Mouse (Mus musculus): Measurements from ENCODE around the gene Tsc2. TPM values are rescaled to one million over a fixed set of nuclear protein-coding genes. Genes with fewer than 3 reads are reported as not detected.

The Tsc2 gene
- polyA plus RNA-seq, 1 experiment, result 51.1 TPM

DNA sequence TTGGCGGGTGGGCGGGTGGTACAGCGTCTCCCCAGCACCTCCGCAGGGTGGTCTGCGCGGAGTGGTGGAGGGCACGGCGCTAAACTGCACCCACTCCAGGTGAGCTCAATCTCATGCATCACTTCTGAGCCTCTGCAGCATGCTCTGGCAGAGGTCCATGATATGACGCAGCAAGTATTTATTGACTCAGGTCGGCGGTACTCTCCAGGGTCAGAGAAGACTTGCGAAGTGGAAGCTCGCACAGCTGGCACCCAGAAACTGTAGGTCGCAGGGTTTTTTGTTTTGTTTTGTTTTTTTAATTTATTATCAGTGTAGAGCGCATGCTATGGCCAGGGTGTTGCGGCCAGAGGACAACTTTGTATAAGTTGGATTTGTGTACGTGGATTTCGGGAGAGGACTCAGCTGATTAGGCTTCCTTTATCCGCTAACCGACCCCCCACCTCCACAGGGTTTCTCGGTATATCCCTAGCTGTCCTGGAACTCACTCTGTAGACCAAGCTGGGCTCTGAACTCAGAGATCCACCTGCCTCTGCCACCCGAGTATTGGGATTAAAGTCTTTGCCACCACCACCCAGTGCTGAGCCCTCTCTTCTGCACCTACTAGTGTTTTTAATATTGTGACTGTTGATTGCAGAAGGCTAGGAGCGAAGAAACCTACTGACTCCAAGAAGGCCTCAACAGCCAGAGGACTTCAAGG, 83.4 kb downstream of the Tsc2 start:
- Histone ChIP-seq H3K27me3 (ENCODE audit: control insufficient read depth, insufficient read depth, low read length, poor library complexity, severe bottlenecking) (no peaks in the 10 kb centered on the region), H3K36me3 (ENCODE audit: control insufficient read depth, insufficient read depth, low read length, poor library complexity, severe bottlenecking) (no peaks in the 10 kb centered on the region), H3K9me3 (replicated peaks; ENCODE audit: control insufficient read depth, insufficient read depth, low read length, poor library complexity, severe bottlenecking) (no peaks in the 10 kb centered on the region), H3K9ac (ENCODE audit: low read depth, poor library complexity, severe bottlenecking) (peak overlapping the region; percentile 54), H3K27ac (ENCODE audit: insufficient read depth, low read length) (no peak overlapping the region), H3K4me1 (ENCODE audit: control insufficient read depth, insufficient read depth, low read length) (no peaks in the 10 kb centered on the region), H3K4me3 (ENCODE audit: low read depth, low read length) (peak overlapping the region; percentile 71)
- TF ChIP-seq CTCF (IDR thresholded peaks at IDR 0.05; ENCODE audit: low read depth, low read length), result no peak
- TF ChIP-seq EP300 (IDR thresholded peaks at IDR 0.05; ENCODE audit: insufficient read depth, low read depth, low read length), result no peak
- TF ChIP-seq POLR2A (IDR thresholded peaks at IDR 0.05; ENCODE audit: insufficient read depth, low read length), result no peak

DNA sequence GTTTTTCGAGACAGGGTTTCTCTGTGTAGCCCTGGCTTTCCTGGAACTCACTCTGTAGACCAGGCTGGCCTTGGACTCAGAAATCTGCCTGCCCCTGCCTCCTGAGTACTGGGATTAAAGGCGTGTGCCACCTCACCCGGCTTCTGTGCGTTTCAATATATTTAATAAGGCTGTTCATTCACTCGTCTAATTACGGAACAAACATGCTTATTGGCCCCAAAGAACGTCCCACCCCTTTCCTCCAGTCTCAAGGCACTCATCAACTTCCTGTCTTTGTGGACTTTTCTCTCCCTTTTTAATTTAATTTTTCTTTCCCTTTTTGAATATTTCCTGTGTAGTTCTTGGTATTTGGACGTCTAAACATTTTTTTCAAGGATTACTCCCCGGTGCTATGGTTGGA, 84.0 kb downstream of the Tsc2 start:
- Histone ChIP-seq H3K9ac (ENCODE audit: low read depth, poor library complexity, severe bottlenecking) (peak overlapping the region; percentile 54), H3K4me1 (ENCODE audit: control insufficient read depth, insufficient read depth, low read length) (no peaks in the 10 kb centered on the region), H3K4me3 (ENCODE audit: low read depth, low read length) (no peak overlapping the region; the same call in 1 of the 2 replicates), H3K27me3 (ENCODE audit: control insufficient read depth, insufficient read depth, low read length, poor library complexity, severe bottlenecking) (no peaks in the 10 kb centered on the region), H3K27ac (ENCODE audit: insufficient read depth, low read length) (no peak overlapping the region), H3K36me3 (ENCODE audit: control insufficient read depth, insufficient read depth, low read length, poor library complexity, severe bottlenecking) (no peaks in the 10 kb centered on the region), H3K9me3 (replicated peaks; ENCODE audit: control insufficient read depth, insufficient read depth, low read length, poor library complexity, severe bottlenecking) (no peaks in the 10 kb centered on the region)
- no peak for TF ChIP-seq EP300 (IDR thresholded peaks at IDR 0.05; ENCODE audit: insufficient read depth, low read depth, low read length)
- no peak for TF ChIP-seq CTCF (IDR thresholded peaks at IDR 0.05; ENCODE audit: low read depth, low read length)

DNA sequence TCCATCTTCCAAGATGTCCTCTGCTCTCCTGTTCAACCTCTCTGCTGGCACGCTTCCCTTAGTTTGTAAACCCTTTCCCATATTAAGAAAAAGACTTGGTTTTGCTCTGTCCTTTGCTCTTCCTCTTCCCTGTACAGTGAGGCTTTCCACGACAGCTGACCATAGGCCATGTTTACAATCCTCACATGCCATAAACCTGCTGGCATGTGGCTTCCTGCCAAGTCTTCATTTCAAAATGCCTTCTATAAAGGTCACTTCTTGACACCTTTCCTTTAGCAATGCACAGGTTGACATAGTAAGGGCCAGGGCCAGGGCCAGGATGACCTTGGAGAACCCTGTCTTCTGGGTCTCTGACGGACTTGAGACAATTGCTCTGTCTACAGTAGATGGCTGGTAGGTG, 86.2 kb downstream of the Tsc2 start:
- Histone ChIP-seq H3K27me3 (ENCODE audit: control insufficient read depth, insufficient read depth, low read length, poor library complexity, severe bottlenecking) (no peaks in the 10 kb centered on the region), H3K27ac (ENCODE audit: insufficient read depth, low read length) (no peak overlapping the region), H3K4me1 (ENCODE audit: control insufficient read depth, insufficient read depth, low read length) (no peaks in the 10 kb centered on the region), H3K9ac (ENCODE audit: low read depth, poor library complexity, severe bottlenecking) (no peak overlapping the region), H3K4me3 (ENCODE audit: low read depth, low read length) (no peak overlapping the region), H3K9me3 (replicated peaks; ENCODE audit: control insufficient read depth, insufficient read depth, low read length, poor library complexity, severe bottlenecking) (no peaks in the 10 kb centered on the region), H3K36me3 (ENCODE audit: control insufficient read depth, insufficient read depth, low read length, poor library complexity, severe bottlenecking) (no peaks in the 10 kb centered on the region)
- no peak for TF ChIP-seq CTCF (IDR thresholded peaks at IDR 0.05; ENCODE audit: low read depth, low read length)

Other genes starting within 250 kb of the Tsc2 start
- 323 and 334 TPM in 2 replicates for gene Rnps1, start 218.1 kb downstream of the Tsc2 start, polyA plus RNA-seq (2011; ENCODE audit: insufficient read depth, insufficient read length, low read depth, missing spikeins)
- 46.4 and 46.7 TPM in 2 replicates for gene Eci1, start 206.0 kb downstream of the Tsc2 start, polyA plus RNA-seq (2011; ENCODE audit: insufficient read depth, insufficient read length, low read depth, missing spikeins)
- gene Dnase1l2, start 189.5 kb downstream of the Tsc2 start, polyA plus RNA-seq (2011; ENCODE audit: insufficient read depth, insufficient read length, low read depth, missing spikeins), result 0.42 and 0.99 TPM in 2 replicates
- 13.0 and 15.3 TPM in 2 replicates for gene E4f1, start 162.3 kb downstream of the Tsc2 start, polyA plus RNA-seq (2011; ENCODE audit: insufficient read depth, insufficient read length, low read depth, missing spikeins)
- gene Pgp, start 162.2 kb downstream of the Tsc2 start, polyA plus RNA-seq (2011; ENCODE audit: insufficient read depth, insufficient read length, low read depth, missing spikeins), result 15.4 and 16.4 TPM in 2 replicates
- not detected in 2 replicates for gene Bricd5, start 158.7 kb downstream of the Tsc2 start, polyA plus RNA-seq (2011; ENCODE audit: insufficient read depth, insufficient read length, low read depth, missing spikeins)
- gene Mlst8, start 153.6 kb downstream of the Tsc2 start, polyA plus RNA-seq (2011; ENCODE audit: insufficient read depth, insufficient read length, low read depth, missing spikeins), result 20.4 and 22.8 TPM in 2 replicates
- gene Caskin1, start 144.0 kb downstream of the Tsc2 start, polyA plus RNA-seq (2011; ENCODE audit: insufficient read depth, insufficient read length, low read depth, missing spikeins), result 1.7 and 3.3 TPM in 2 replicates
- 145 and 168 TPM in 2 replicates for gene Traf7, start 104.7 kb downstream of the Tsc2 start, polyA plus RNA-seq (2011; ENCODE audit: insufficient read depth, insufficient read length, low read depth, missing spikeins)
- 1.2 and 1.5 TPM in 2 replicates for gene Rab26, start 98.4 kb downstream of the Tsc2 start, polyA plus RNA-seq (2011; ENCODE audit: insufficient read depth, insufficient read length, low read depth, missing spikeins)
- gene Pkd1, start 82.8 kb downstream of the Tsc2 start, polyA plus RNA-seq (2011; ENCODE audit: insufficient read depth, insufficient read length, low read depth, missing spikeins), result 13.0 and 14.8 TPM in 2 replicates
- 21.5 and 27.2 TPM in 2 replicates for gene Nthl1, start 50 bp upstream of the Tsc2 start, polyA plus RNA-seq (2011; ENCODE audit: insufficient read depth, insufficient read length, low read depth, missing spikeins)
- gene Slc9a3r2, start 17.7 kb upstream of the Tsc2 start, polyA plus RNA-seq (2011; ENCODE audit: insufficient read depth, insufficient read length, low read depth, missing spikeins), result 10.3 and 13.5 TPM in 2 replicates
- 1.6 TPM in 1 of 2 replicates, not detected in the other for gene Npw, start 25.8 kb upstream of the Tsc2 start, polyA plus RNA-seq (2011; ENCODE audit: insufficient read depth, insufficient read length, low read depth, missing spikeins)
- 39.0 and 42.1 TPM in 2 replicates for gene Zfp598, start 37.1 kb upstream of the Tsc2 start, polyA plus RNA-seq (2011; ENCODE audit: insufficient read depth, insufficient read length, low read depth, missing spikeins)
- gene Syngr3, start 57.3 kb upstream of the Tsc2 start, polyA plus RNA-seq (2011; ENCODE audit: insufficient read depth, insufficient read length, low read depth, missing spikeins), result 8.1 and 8.9 TPM in 2 replicates
- 79.6 and 84.0 TPM in 2 replicates for gene Gfer, start 63.5 kb upstream of the Tsc2 start, polyA plus RNA-seq (2011; ENCODE audit: insufficient read depth, insufficient read length, low read depth, missing spikeins)
- 1.2 and 2.3 TPM in 2 replicates for gene Noxo1, start 63.6 kb upstream of the Tsc2 start, polyA plus RNA-seq (2011; ENCODE audit: insufficient read depth, insufficient read length, low read depth, missing spikeins)
- gene Tbl3, start 75.0 kb upstream of the Tsc2 start, polyA plus RNA-seq (2011; ENCODE audit: insufficient read depth, insufficient read length, low read depth, missing spikeins), result 43.3 and 44.4 TPM in 2 replicates
- gene Rnf151, start 85.4 kb upstream of the Tsc2 start, polyA plus RNA-seq (2011; ENCODE audit: insufficient read depth, insufficient read length, low read depth, missing spikeins), result not detected in 2 replicates
- 1,670 and 1,851 TPM in 2 replicates for gene Rps2, start 85.5 kb upstream of the Tsc2 start, polyA plus RNA-seq (2011; ENCODE audit: insufficient read depth, insufficient read length, low read depth, missing spikeins)
- 88.7 and 90.9 TPM in 2 replicates for gene Ndufb10, start 91.8 kb upstream of the Tsc2 start, polyA plus RNA-seq (2011; ENCODE audit: insufficient read depth, insufficient read length, low read depth, missing spikeins)
- gene Rpl3l, start 95.2 kb upstream of the Tsc2 start, polyA plus RNA-seq (2011; ENCODE audit: insufficient read depth, insufficient read length, low read depth, missing spikeins), result 0.65 TPM in 1 of 2 replicates, not detected in the other
- 27.8 and 34.5 TPM in 2 replicates for gene Msrb1, start 104.0 kb upstream of the Tsc2 start, polyA plus RNA-seq (2011; ENCODE audit: insufficient read depth, insufficient read length, low read depth, missing spikeins)
- gene Hs3st6, start 120.4 kb upstream of the Tsc2 start, polyA plus RNA-seq (2011; ENCODE audit: insufficient read depth, insufficient read length, low read depth, missing spikeins), result 0.72 TPM in 1 of 2 replicates, not detected in the other
- gene Meiob, start 171.7 kb upstream of the Tsc2 start, polyA plus RNA-seq (2011; ENCODE audit: insufficient read depth, insufficient read length, low read depth, missing spikeins), result not detected in 2 replicates
- gene Hagh, start 207.5 kb upstream of the Tsc2 start, polyA plus RNA-seq (2011; ENCODE audit: insufficient read depth, insufficient read length, low read depth, missing spikeins), result 26.9 and 30.2 TPM in 2 replicates
- 11.2 and 11.7 TPM in 2 replicates for gene Fahd1, start 217.7 kb upstream of the Tsc2 start, polyA plus RNA-seq (2011; ENCODE audit: insufficient read depth, insufficient read length, low read depth, missing spikeins)
- gene Igfals, start 233.4 kb upstream of the Tsc2 start, polyA plus RNA-seq (2011; ENCODE audit: insufficient read depth, insufficient read length, low read depth, missing spikeins), result 3.0 and 3.8 TPM in 2 replicates

All from ES-Bruce4 (cell line).